Mouse (Mus musculus): Measurements from ENCODE around the gene Wdr95. TPM values are rescaled to one million over a fixed set of nuclear protein-coding genes. Genes with fewer than 3 reads are reported as not detected.
A peak's percentile ranks its signal among the peaks of the same experiment; 100 is the strongest.

Wdr95 gene
- polyA plus RNA-seq, 1 experiment from 2014 or later = 0.36 TPM

DNA sequence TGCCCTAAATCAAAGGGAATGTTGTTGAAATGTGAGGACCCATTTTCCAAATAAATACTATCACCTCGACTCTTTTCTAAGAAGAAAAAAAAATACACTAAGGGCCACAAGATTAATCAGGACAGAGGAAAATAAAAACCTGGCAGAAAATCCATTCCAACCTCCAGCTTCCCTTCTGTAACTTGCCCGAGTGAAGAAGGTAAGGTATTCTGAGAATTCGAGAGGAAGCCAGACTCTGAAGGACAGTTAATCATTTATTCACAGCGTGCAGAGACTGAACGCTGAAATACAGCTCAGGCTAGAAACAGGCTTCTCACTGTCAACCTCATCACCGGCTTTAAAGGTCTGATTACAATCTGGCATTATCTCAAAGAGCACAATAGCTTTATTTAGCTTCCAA is 94.2 kb downstream of the Wdr95 start:
- Histone ChIP-seq H3K27ac (no peak overlapping the region), H3K4me3 (replicated peaks; ENCODE audit: low read length) (no peak overlapping the region), H3K4me1 (replicated peaks; ENCODE audit: control insufficient read depth, insufficient read depth, low read length) (no peaks in the 10 kb centered on the region), H3K27me3 (ENCODE audit: control insufficient read depth, insufficient read depth, low read length) (no peaks in the 10 kb centered on the region), H3K4me2 (replicated peaks) (no peak overlapping the region), H3K9ac (no peak overlapping the region), H3K9me3 (ENCODE audit: control insufficient read depth, low read length) (no peaks in the 10 kb centered on the region), H3K36me3 (replicated peaks; ENCODE audit: control insufficient read depth, insufficient read depth) (peaks cover 99% of the 10 kb centered on the region)
- 78% methylated on average over 6 of the region's 6 CpGs for WGBS
- ATAC-seq (ENCODE audit: low FRiP score) (no peak), DNase-seq (ENCODE audit: low spot score) (no peak)

DNA sequence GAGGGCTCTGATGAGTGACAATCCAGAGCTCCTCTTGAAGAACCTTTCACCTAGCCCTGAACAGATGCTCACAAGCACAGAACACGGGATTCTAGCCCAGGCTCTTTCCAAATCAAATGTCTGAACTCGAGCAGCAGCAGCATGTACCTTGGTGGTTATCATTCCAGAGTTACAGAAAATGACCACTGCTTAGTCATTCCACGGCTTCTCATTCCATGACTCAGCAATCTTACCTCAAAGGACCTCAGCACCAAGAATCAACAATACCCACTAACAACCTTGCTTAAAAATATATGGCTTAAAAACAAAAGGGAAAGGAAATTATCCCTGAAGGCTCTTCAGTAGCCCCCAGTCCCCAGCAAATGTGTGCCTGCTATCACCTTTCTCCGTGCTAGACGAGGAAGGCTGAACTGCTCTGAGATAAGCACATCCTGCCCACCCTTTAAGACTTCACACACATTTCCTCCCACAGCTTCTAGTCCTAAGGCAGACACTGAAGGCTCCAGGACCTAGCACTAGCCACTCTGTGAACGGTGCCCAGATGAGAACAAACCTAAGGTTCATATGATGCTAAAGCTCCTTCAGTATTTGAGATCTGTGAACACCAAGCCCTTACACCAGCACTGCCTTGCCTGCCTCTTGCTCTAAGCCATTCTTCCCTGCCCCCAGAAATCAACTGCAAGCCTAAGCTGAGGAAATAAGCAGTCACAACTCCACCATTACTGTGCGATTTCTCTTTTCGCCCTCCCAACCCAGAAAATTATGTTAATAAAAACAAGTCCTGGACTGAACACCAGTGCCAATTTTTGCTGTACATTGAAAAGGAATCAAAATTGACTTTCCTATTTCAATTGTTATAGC is 95.6 kb downstream of the Wdr95 start:
- Histone ChIP-seq H3K4me2 (replicated peaks) (no peak overlapping the region), H3K27me3 (ENCODE audit: control insufficient read depth, insufficient read depth, low read length) (no peaks in the 10 kb centered on the region), H3K9ac (no peak overlapping the region), H3K27ac (no peak overlapping the region), H3K36me3 (replicated peaks; ENCODE audit: control insufficient read depth, insufficient read depth) (peaks cover 98% of the 10 kb centered on the region), H3K4me3 (replicated peaks; ENCODE audit: low read length) (no peak overlapping the region), H3K4me1 (replicated peaks; ENCODE audit: control insufficient read depth, insufficient read depth, low read length) (no peaks in the 10 kb centered on the region), H3K9me3 (ENCODE audit: control insufficient read depth, low read length) (no peaks in the 10 kb centered on the region)
- DNase-seq (ENCODE audit: low spot score) (no peak), ATAC-seq (ENCODE audit: low FRiP score) (no peak)
- 90% methylated on average over 8 of the region's 8 CpGs for WGBS

GRCm38 (mm10) chr5:149625547-149625946 is 97.1 kb downstream of the Wdr95 start:
- H3K27me3 ChIP-seq (ENCODE audit: control insufficient read depth, insufficient read depth, low read length) = no peaks in the 10 kb centered on the region
- H3K9ac ChIP-seq = no peak overlapping the region
- DNase-seq (ENCODE audit: low spot score) = no peak
- no peak overlapping the region for H3K4me3 ChIP-seq (replicated peaks; ENCODE audit: low read length)
- 95% methylated on average over 3 of the region's 3 CpGs for WGBS
- H3K4me2 ChIP-seq (replicated peaks) = no peak overlapping the region
- no peak overlapping the region for H3K27ac ChIP-seq
- H3K4me1 ChIP-seq (replicated peaks; ENCODE audit: control insufficient read depth, insufficient read depth, low read length) = no peaks in the 10 kb centered on the region
- H3K36me3 ChIP-seq (replicated peaks; ENCODE audit: control insufficient read depth, insufficient read depth) = peaks cover 98% of the 10 kb centered on the region
- no peaks in the 10 kb centered on the region for H3K9me3 ChIP-seq (ENCODE audit: control insufficient read depth, low read length)
- ATAC-seq (ENCODE audit: low FRiP score) = no peak

GRCm38 (mm10) chr5:149634409-149635035 is 106.0 kb downstream of the Wdr95 start:
- peak overlapping the region; percentile 66; the same call in 1 of the 2 replicates for H3K9ac ChIP-seq
- H3K4me3 ChIP-seq (replicated peaks; ENCODE audit: low read length) = peak overlapping the region; percentile 78
- H3K9me3 ChIP-seq (ENCODE audit: control insufficient read depth, low read length) = no peaks in the 10 kb centered on the region
- ATAC-seq (ENCODE audit: low FRiP score) = no peak
- no peak overlapping the region for H3K27ac ChIP-seq
- H3K36me3 ChIP-seq (replicated peaks; ENCODE audit: control insufficient read depth, insufficient read depth) = peaks cover 39% of the 10 kb centered on the region
- H3K27me3 ChIP-seq (ENCODE audit: control insufficient read depth, insufficient read depth, low read length) = no peaks in the 10 kb centered on the region
- DNase-seq (ENCODE audit: low spot score) = no peak
- peak overlapping the region; percentile 88 for H3K4me2 ChIP-seq (replicated peaks)
- WGBS = 78% methylated on average over 11 of the region's 11 CpGs
- H3K4me1 ChIP-seq (replicated peaks; ENCODE audit: control insufficient read depth, insufficient read depth, low read length) = peaks cover 21% of the 10 kb centered on the region

DNA sequence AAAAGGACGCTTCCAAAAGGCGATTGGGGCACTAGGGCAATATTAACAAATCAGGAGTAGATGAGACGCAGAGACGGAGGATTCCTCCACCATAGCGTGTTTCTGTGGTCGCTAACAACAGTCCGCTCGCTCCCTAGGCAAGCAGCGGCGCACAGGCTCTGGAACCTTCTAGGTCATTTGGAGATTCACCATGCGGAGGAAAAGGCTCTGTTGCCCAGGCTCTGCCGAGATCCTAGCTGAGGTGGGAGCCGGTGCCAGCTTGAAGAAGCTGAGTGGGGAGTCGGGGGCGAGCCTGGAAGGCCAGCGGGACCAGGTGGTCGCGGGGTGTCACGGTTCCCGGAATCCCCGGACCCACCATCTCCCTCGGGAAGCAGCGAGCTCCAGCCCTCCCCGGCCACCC is 107.1 kb downstream of the Wdr95 start:
- Histone ChIP-seq H3K9me3 (ENCODE audit: control insufficient read depth, low read length) (no peaks in the 10 kb centered on the region), H3K9ac (peak overlapping the region; percentile 66), H3K4me3 (replicated peaks; ENCODE audit: low read length) (peak overlapping the region; percentile 78), H3K4me1 (replicated peaks; ENCODE audit: control insufficient read depth, insufficient read depth, low read length) (peaks cover 21% of the 10 kb centered on the region), H3K4me2 (replicated peaks) (peak overlapping the region; percentile 88), H3K36me3 (replicated peaks; ENCODE audit: control insufficient read depth, insufficient read depth) (peaks cover 29% of the 10 kb centered on the region), H3K27me3 (ENCODE audit: control insufficient read depth, insufficient read depth, low read length) (no peaks in the 10 kb centered on the region), H3K27ac (peak overlapping the region; percentile 85)
- ATAC-seq (ENCODE audit: low FRiP score) (no peak), DNase-seq (ENCODE audit: low spot score) (no peak)
- under 1% methylated on average over 23 of the region's 24 CpGs for WGBS

GRCm38 (mm10) chr5:149636075-149636920 is 107.8 kb downstream of the Wdr95 start, which contains the start of gene Hsph1:
TSS of gene Hsph1 (minus strand) at chr5:149636376.
- under 1% methylated on average over 60 of the region's 60 CpGs for WGBS
- H3K4me2 ChIP-seq (replicated peaks) = peak within 1 kb of the TSS; percentile 88
- peak within 1 kb of the TSS; percentile 78 for H3K4me3 ChIP-seq (replicated peaks; ENCODE audit: low read length)
- no peaks in the 10 kb centered on the region for H3K27me3 ChIP-seq (ENCODE audit: control insufficient read depth, insufficient read depth, low read length)
- peak within 1 kb of the TSS; percentile 66 for H3K9ac ChIP-seq
- DNase-seq (ENCODE audit: low spot score) (peak; percentile 99), ATAC-seq (ENCODE audit: low FRiP score) (peak; percentile 98)
- H3K36me3 ChIP-seq (replicated peaks; ENCODE audit: control insufficient read depth, insufficient read depth) = peaks cover 22% of the 10 kb centered on the region
- H3K4me1 ChIP-seq (replicated peaks; ENCODE audit: control insufficient read depth, insufficient read depth, low read length) = peaks cover 21% of the 10 kb centered on the region
- peak within 1 kb of the TSS; percentile 85 for H3K27ac ChIP-seq
- no peaks in the 10 kb centered on the region for H3K9me3 ChIP-seq (ENCODE audit: control insufficient read depth, low read length)

DNA sequence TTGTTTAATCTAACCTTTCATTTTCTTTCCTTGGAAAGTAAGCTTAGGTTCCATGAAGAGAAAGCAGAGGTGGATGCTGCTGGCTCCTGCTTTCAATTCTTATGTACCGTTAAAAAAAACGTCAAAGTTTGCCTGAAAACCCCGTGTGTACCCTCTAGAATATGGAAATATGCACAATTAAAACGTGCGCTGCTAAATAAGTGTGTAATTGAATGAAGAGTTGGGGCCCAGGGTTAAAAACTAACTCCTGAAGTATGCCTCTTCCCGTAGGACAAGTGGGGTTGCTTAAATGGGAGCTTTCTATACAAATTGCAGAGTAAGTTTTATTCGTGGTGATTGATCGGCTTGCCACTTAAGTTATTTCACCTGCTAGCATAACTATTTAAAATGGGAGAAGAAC is 108.8 kb downstream of the Wdr95 start:
- no peak for DNase-seq (ENCODE audit: low spot score)
- no peak for ATAC-seq (ENCODE audit: low FRiP score)
- Histone ChIP-seq H3K4me2 (replicated peaks) (peak overlapping the region; percentile 88), H3K9ac (peak overlapping the region; percentile 66), H3K27me3 (ENCODE audit: control insufficient read depth, insufficient read depth, low read length) (no peaks in the 10 kb centered on the region), H3K27ac (no peak overlapping the region; the same call in 1 of the 2 replicates), H3K36me3 (replicated peaks; ENCODE audit: control insufficient read depth, insufficient read depth) (0 out of 2 replicates have a peak, but pooled peaks cover 13% of the 10 kb centered on the region), H3K4me1 (replicated peaks; ENCODE audit: control insufficient read depth, insufficient read depth, low read length) (peaks cover 21% of the 10 kb centered on the region), H3K4me3 (replicated peaks; ENCODE audit: low read length) (peak overlapping the region; percentile 78), H3K9me3 (ENCODE audit: control insufficient read depth, low read length) (no peaks in the 10 kb centered on the region)
- WGBS = 55% methylated on average over 8 of the region's 8 CpGs

DNA sequence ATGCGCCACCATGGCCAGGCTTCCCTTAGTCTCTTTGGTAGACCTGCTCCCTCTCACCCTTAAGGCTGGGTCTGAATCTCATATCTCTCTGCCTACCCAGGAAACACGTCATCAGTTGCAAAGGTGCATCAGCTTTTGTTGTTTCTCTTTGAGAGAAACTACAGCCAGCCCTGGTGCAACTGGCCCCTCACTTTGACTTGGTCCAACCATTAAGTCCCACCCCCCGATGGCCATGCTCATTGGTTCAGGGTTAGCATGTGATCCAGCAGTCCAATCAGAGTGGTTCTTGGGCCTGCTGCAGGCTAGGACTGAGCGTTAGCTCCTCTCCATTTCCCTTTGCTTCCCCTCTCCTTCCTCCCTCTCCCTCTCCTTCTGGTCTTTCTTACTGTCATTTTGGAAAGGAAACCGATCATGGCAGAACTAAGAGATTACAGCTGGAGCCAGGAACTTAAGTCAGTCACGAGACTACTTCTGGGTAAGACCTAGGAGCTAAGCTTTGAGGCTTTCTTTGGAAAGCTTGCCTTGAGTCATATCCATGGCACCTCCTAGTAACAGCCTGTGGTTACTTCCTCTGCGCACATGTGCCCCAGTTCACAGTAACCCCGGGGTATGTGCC is 112.9 kb downstream of the Wdr95 start:
- no peaks in the 10 kb centered on the region for H3K36me3 ChIP-seq (replicated peaks; ENCODE audit: control insufficient read depth, insufficient read depth)
- 92% methylated on average over 8 of the region's 8 CpGs for WGBS

More for the DNA sequence above, 112.9 kb downstream of the Wdr95 start:
- no peak overlapping the region for H3K9ac ChIP-seq
- no peak overlapping the region for H3K4me2 ChIP-seq (replicated peaks)
- ATAC-seq (ENCODE audit: low FRiP score) = no peak
- no peaks in the 10 kb centered on the region for H3K27me3 ChIP-seq (ENCODE audit: control insufficient read depth, insufficient read depth, low read length)
- H3K9me3 ChIP-seq (ENCODE audit: control insufficient read depth, low read length) = no peaks in the 10 kb centered on the region
- H3K4me1 ChIP-seq (replicated peaks; ENCODE audit: control insufficient read depth, insufficient read depth, low read length) = peaks cover 5% of the 10 kb centered on the region
- H3K27ac ChIP-seq = no peak overlapping the region
- H3K4me3 ChIP-seq (replicated peaks; ENCODE audit: low read length) = no peak overlapping the region
- no peak for DNase-seq (ENCODE audit: low spot score)

Measured in hindbrain, embryonic 14.5 days (tissue).